Mouse (Mus musculus) mouse embryonic stem cell (cell line): ENCODE data around the gene Tff1.

Source experiments
- in situ Hi-C, 2 experiments: fragments of 300-500 bp; cut with MboI; formaldehyde crosslinking; loops; 1 replicate in 1 of 2; 3 replicates in 1 of 2; pipeline ENCODE4 v1.14.3; 2019 to 2020; ENCODE audit warnings: low sequenced_read_pairs in 2 of 2, low pct_unique_long_range_greater_than_20kb in 1 of 2, mixed read lengths in 1 of 2; ENCODE audit not compliant: unreplicated experiment in 1 of 2

Gene Tff1

DNA sequence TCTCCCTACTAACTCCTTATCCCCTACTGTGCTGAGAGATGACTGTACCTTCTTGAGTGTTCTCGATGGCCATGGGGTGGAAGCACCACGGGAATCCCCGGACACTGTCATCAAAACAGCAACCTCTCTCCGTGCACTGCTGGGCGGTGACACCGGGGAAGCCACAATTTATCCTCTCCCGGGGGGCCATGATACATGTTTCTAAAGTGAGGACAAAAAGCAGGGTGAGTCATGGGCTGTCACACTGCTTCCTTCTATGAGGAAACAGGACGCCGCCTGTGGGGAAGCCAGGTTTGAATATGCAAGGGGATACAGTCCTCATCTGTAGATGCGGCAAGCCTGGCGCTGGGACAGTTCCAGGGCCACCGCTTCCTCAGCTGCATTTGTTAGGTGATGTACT lies 2.5 kb downstream of the Tff1 start:
- in situ Hi-C loops, result no loop called here

GRCm38 (mm10) chr17:31160291-31160690 lies 4.8 kb downstream of the Tff1 start:
- in situ Hi-C loops, result no loop called here

- in situ Hi-C loops, result no loop called here
These were observed 7.2 kb downstream of the Tff1 start for GRCm38 (mm10) chr17:31157921-31158320.

- in situ Hi-C loops, result no loop called here
These were observed 11.3 kb downstream of the Tff1 start for GRCm38 (mm10) chr17:31153785-31154184.

GRCm38 (mm10) chr17:31152966-31153499 lies 12.0 kb downstream of the Tff1 start:
- in situ Hi-C loops, result no loop called here

- in situ Hi-C loops, result no loop called here
These were observed 12.6 kb downstream of the Tff1 start for GRCm38 (mm10) chr17:31152512-31152911.

DNA sequence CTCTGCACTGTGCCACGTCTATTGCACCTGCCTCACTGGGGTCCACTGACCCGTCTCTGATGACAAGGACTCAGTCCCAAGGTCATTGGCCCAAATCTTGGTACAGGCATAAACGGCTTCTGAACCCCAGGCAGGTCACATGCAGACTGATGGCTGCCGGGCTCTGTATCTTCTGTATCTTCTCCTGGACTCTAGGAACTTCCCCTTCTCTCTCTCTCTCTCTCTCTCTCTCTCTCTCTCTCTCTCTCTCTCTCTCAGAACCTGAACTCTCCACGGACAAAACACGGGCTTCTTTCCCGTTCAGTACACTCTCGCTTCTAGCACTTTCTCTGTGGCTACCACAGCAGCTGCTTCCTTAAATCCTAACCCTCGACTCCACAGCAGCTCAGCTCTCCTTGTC lies 19.1 kb downstream of the Tff1 start:
- in situ Hi-C loops, result no loop called here

- in situ Hi-C loops, result no loop called here
These were observed 20.7 kb downstream of the Tff1 start, which contains the start of gene Tff2 for GRCm38 (mm10) chr17:31144040-31145037. TSS of gene Tff2 (minus strand) at chr17:31144282.

DNA sequence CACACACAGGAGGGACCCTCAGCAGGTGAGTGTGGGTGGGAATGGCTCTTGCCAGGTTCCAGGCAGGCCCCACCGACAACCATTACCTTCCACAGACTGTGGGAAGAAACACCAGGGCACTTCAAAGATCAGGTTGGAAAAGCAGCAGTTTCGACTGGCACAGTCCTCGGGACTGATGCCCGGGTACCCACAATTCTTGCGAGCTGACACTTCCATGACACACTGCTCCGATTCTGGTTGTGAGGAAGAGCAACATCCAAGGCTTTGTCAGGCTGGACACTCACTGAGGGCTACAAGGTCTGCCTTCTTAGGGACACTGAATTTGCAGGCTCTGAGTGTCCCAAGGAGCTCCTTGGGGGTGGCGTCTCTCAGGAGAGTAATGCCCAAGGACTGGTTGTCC lies 23.0 kb downstream of the Tff1 start:
- in situ Hi-C loops, result no loop called here

DNA sequence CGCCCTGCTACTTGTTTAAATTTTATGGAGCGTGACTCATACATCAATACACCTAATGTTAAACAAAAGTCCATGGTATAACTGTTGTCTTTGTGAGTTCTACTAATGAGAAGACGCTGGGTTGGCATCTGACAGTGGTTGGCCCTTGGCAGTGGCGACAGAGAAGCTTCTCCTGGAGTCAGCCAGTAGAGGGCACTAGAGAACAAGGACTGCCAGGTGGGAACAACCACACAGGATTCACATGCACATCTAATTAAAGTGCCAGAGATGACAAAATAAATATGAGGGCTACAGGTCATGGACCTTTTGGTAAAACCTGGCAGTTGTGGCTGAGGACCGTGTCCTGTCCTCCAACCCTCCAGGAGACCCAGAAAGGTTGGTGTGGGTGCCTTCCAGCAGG lies 26.7 kb downstream of the Tff1 start:
- in situ Hi-C loops, result no loop called here

- in situ Hi-C loops, result no loop called here
These were observed 28.3 kb downstream of the Tff1 start for GRCm38 (mm10) chr17:31136821-31137220.

GRCm38 (mm10) chr17:31136291-31136690 lies 28.8 kb downstream of the Tff1 start:
- in situ Hi-C loops, result no loop called here

- in situ Hi-C loops, result no loop called here
These were observed 30.2 kb downstream of the Tff1 start for GRCm38 (mm10) chr17:31134913-31135312.

DNA sequence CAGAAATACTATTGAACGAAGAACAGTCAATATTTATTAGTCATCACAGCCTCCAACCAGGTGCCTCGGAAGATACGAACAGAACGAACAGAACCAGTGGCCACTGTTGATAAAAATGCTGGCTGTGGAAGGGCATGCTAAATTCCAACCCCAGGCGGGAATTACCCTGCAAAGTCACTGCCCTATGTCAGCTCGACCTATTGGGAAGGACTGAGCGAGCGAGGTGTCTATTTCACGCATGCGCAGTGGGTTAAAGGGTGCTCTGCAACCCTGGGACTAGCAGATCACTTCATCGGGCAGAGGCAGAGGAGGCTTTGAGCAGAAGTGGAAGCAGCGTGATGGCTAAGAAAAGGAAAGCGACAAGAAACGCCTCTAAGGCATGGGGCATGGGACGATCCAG lies 31.3 kb downstream of the Tff1 start:
- in situ Hi-C loops, result no loop called here

DNA sequence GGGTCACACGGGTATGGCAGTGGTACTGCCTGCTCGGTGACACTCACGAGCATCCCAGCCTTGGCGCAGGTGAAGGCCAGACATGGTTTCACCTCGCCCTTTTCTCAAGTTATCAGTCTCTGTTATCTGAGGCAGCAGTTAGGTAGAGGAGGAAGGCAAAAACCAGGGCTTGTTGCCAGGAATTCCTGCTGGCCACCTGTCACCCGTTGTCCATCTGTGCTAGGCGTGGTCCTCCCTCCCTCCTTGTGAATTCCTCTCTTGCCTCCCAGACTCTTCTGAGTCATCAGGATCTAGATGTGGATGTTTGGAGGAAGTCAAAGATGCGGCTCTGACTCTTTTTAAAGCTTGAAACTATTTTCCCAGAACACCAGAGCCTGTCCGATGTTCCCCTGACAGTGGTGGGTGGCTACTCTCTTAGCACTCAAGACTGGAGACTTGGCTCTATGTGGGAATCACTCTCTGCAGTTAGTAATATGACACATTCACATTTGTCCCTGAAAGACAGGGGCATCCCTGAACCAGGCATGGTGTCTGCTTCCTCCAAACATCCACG lies 33.7 kb downstream of the Tff1 start:
- in situ Hi-C loops, result no loop called here

- in situ Hi-C loops, result loop anchor here in 1 of 2 experiments (5.0 kb wide), 1 partner anchor 58 kb away; no protein-coding TSS in a partner anchor
These were observed 35.6 kb downstream of the Tff1 start, which contains the start of gene Tff3 for GRCm38 (mm10) chr17:31129452-31129851. TSS of gene Tff3 (minus strand) at chr17:31129646.

DNA sequence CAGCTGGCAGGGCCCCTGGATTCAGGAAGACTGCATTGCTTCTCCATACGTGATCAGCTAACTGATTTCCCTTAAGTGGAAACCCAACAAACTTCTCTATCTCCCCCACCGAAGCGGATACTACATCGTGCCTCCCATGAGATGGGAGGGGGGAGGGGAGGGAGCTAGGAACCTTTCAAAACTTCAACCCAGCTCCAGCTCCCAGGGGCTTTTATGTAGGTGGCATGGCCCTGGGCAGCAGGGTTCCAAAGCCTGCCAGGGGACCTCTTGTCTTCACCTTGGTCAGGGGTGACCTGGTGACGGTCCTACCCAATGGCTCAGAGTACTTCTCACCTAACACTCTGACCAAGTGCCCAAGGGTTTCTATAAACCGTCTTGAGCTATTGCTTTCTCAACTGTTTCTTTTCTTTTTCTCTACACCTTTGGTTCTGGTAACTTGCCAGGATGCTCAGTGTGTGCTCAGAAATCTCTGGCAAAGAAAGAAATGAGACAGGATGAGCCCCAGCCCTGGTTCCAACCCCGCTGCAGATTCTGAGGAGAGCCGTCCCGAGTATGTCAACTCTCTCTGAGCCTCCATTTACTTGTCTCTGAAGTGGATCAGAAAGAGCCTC lies 36.3 kb downstream of the Tff1 start:
- in situ Hi-C loops, result loop anchor here in 1 of 2 experiments (5.0 kb wide), 1 partner anchor 58 kb away; no protein-coding TSS in a partner anchor

GRCm38 (mm10) chr17:31125548-31126266 lies 39.4 kb downstream of the Tff1 start:
- in situ Hi-C loops, result loop anchor here in 1 of 2 experiments (5.0 kb wide), 1 partner anchor 62 kb away; no protein-coding TSS in a partner anchor
